Mouse (Mus musculus) CD4-positive, CD25-positive, alpha-beta regulatory T cell, adult 2 months (primary cell): ENCODE data around the gene Skp2.

ENCODE experiments used
- DNase-seq: peaks from one replicate; pipeline ENCODE4 v3.0.0-alpha.2; 2012; ENCODE audit warnings: low read depth, low spot score

The Skp2 gene

DNA sequence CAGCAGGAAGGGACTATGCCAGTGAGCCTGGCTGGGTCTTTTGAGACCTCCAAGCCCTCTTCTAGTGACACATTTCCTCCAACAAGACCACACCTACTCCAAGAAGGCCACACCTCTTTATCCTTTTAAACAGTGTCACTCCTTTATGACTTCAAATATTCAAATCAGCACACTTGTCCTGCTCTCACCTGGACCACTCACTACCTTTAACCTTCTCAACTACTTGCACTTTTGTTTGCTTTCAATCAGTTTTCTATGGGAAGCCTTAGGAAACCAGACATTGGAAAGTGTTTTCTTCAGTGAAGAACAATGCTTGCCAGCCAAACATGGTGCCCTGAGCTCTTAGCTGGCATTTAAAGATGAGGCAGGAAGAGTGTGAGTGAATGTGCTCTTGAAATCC is at the start of gene Skp2:
Gene Skp2, minus strand, starts transcription at position 101 of the 400 bp plus-strand sequence.
- no peak for DNase-seq

DNA sequence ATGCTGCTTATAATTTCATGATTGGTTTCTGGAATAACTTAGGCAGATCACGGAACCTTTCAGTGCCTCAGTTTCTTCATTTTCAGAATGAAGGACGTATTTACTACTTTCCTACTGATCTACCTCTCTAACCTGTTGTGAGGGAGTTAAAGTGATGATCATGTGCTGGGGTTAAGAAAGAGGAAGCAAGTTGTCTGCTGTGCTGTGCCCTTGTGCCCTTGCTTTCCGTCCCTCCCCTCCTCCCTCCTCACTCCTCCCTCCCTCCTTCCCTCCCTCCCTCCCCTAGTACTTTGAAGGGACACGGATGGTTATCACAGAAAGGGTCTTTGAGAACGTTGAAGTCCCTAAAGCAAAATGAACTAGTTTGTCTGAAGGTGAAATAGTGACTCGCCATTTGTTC is 43.2 kb upstream of the Skp2 start:
- DNase-seq, result no peak

DNA sequence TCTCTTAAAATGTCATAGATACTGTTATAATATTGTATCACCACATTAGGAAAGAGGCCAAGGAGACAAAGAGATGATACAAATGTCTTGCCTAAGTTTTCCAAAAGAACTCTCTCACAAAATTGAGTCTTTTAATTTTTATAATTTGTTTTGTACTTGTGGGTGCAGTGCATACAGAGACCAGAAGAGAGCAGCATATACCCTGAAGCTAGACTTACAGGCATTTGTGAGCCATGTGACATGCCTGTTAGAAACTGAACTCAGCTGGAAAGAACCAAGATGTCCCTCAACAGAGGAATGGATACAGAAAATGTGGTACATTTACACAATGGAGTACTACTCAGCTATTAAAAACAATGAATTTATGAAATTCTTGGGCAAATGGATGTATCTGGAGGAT is 37.5 kb upstream of the Skp2 start:
- peak; percentile 18 for DNase-seq

DNA sequence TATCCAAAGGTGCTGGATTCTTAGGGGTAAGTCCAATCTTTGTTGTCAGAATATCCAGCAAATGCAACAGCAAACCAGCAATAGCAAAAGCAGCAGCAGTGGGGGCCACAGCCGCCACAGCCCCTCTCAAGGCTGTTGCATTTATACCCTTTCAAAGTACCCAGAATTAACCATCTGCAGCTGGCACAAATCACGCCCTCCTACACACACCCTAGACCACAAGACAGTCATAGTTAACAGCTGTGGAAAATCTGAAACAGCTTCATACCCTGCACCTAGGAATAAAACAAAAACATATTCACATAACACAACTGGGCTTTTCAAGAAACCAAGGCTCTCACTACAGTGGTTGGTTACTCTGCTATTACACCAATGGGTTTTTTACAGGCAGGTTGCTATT is 34.6 kb upstream of the Skp2 start:
- DNase-seq, result no peak

DNA sequence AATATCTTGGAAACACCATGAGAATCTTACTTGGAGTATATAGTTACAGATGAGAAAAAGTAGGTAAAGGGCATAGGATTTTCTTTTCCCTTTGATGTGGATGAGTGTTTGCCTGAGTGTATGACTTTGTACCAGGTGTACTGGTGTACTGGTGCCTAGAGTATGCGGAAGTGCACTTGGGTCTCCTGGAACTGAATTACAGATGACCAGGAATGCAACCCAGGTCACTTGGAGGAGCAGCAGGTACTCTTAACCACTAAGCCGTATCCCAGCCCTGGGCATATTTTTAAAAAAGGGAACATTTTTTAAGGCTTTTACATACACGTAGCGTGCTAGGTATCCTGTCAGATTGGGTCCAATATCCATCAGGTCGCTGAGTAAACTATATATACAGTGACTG is 28.8 kb upstream of the Skp2 start:
- no peak for DNase-seq

DNA sequence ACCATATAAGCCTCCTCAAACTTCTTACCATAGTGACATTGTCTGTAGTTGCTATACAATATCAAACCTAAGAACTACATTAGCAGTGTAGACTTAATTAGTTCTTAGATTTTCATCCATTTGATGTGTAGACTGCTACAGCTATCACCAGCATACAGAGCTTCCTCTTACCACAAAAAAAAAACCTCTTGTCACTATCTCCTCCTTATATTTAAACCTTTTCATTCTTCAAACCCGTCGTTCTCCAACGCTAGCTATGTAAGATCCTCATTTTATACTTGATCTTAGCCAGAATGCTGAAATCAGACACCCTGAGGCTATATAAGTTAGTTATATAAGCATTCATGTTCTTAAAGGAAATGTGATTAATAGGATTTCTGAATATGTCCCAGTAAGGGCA is 21.8 kb upstream of the Skp2 start:
- DNase-seq, result no peak

DNA sequence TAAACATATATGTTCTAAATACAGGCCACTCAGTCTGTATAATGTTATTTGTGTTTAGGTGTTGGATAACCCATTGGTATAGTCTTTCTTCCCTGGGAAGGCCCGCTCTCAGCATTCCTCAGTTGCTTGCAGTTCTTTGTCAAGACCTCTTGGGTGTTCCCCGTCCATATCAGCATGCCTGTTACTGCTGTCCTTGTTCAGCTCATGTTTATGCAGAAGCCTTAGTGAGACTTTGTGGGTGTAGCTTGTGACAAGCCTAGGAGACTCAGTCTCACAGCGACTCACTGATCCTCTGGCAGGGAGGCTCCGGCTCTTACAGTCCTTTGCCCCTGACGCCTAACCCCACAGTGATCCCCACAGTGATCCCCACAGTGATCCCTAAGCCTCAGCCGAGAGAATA is 8.9 kb upstream of the Skp2 start:
- DNase-seq, result no peak

DNA sequence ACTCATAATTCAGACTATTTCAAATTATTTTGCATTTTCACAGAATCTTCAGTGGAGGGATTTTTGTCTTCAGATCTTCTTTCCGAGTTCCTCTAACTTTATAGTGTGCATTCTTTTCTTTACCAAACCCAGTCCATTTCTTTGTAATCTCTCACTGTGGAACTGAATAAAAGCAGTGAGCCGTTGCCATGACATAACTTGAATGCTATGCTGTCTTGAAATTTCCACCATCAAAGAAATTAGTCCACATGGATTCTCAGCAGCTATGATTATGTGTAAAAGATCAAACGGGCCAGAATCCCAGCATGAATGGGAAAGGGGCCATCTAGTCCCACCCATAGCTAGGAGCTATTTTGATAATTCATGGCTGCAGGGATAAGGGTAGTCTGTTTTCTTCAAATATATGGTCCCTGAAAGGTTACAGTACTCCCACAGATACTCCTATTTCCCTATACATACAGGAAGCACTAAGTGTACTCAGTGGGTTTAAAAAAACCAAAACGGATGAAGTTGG is 7.4 kb upstream of the Skp2 start:
- DNase-seq, result no peak

DNA sequence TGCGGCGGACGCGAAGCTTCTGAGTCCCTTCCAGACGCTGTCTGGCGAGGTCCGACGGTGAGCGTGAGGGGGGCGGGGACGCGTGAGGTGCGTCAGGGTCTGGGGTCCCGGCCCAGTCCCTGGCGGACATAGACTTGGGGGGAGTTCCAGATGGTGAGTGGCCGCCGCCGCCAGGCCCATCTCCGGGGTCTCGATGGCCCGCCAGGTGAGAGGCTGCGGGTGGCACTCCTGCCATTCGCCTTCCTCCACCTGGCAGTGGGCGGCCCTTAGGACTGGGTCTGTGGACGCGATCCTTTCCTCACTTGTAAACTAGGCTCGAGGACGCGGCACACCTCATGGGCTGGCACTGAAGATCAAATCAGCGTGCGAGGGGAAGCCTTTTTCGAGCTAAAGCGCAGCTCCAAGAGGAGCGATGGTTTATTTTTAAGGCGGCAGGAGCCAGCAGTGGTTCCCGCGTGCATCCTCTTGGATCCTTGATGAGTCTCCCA is 14.5 kb downstream of the Skp2 start:
- DNase-seq, result no peak

DNA sequence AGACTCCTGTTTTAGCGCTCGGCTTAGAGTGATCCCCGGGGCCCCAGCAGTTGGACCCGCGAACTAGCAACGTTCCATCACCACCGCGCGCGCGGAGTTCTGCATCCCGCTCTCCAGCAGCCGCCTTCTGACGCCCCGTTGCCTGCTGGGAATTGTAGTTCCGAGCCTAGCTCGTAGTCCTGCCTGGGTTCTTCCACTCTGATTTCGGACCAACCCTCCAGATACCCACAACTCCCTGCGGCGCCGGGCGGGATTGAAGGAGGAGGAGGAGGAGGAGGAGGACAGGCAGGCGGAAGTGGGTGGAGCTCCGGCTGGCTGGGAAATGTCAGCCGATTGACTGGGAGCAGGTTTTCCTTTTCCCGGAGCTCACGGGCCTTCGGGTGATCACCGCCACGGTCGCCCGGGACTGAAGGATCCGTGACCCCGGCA is 15.0 kb downstream of the Skp2 start, which contains the start of gene Lmbrd2:
Gene Lmbrd2, plus strand, starts transcription at position 299 of the 429 bp plus-strand sequence.
- DNase-seq, result peak; percentile 96

DNA sequence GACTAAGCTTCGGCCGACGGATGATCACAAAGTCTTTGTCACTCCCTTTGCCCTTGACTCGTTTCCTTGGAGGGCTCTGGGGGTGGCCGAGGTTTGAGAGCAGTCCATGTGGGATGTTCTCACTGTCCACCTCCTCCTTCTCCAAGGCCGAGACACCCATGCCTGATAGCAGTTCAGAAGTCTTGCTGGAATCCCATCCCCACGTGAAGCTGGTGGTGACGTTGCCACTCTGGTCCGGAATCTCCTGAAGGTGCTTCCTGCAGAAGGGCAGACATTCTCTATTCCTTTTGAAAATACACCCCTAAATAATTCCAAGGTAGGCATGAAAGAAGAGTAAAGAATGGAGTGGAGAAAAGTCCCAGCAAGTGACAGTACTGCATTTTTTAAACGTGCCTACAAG is 15.8 kb downstream of the Skp2 start:
- DNase-seq, result peak; percentile 9

DNA sequence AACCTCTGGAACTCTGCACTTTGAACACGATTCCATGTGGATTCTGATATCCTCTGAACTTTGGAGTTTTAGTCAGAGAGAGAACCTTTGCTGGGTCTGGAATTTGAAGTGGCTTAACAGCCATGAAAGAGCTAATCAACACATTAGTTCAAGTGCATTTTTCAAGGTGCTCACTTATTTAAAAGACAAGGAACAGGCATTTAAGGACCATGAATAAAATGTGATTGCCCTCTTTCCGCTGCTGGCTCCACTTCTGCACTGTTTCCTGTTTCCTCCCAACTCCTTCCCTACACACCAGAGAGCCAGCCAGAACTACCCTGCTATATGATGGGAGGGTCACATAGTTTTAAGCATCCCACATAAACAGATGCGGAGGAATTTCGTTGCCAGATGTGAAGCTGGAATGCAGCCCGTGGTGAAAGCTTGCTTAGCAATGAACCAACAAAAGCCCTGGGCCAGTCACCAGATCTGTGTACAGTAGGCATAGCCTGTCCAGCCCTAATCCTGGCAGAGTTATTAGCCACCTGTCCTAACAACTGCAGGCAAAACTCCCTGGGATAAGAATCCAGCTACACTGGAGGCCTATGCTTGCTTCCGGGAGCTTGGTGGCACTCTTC is 20.2 kb downstream of the Skp2 start:
- DNase-seq, result no peak

DNA sequence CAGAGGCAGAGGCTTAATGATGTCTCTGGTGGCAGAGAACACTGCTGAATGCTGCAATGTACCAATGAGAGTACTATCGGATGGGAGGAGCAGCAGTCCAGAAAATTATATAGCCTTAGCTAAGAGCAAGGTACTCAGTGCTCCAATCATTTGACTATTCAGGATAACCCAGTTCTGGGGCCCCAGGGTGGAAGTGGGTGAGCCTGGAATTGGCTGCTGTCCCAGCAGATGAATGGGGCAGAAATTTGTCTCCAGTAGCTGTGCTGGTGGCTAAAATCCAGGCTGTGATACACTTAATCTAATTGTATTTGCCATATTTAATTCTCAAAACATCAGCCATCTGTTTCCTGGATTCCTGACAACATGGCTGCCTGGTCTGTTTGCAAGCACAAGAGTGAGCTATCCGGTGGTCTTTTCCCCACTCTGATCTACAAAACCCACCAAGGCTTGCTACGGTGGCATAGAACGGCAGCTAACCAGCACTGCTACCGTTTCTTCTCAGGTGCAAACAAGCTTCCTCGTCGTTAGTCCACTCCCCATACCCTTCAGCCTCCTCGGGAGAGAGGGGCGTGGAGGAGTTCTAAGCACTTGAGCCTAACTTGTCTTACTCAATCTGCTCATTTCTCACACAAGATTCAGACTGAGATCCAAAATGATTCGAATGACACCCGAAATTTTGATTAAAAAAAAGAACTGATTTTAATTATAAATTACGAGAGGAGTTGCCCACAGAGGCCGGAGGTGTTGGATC is 22.4 kb downstream of the Skp2 start:
- DNase-seq, result no peak

DNA sequence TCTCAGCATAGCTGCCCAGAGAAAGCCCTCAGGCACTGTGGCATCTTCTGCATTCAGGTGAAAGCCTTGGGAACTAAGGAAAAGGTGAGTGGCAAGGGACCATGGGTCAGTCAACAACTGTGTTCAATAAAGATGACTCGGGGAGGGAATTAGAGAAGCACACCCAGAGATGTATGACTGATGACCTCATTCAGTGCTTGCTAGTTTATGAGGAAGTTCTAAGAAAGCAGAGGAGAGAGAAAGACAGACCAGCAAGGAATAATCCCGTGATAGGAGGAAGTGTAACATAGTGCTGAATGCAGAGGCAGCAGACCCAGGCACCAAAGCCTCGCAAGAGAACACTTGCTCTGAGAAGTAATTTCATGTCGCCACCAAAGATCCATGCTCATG is 23.7 kb downstream of the Skp2 start:
- DNase-seq, result no peak

DNA sequence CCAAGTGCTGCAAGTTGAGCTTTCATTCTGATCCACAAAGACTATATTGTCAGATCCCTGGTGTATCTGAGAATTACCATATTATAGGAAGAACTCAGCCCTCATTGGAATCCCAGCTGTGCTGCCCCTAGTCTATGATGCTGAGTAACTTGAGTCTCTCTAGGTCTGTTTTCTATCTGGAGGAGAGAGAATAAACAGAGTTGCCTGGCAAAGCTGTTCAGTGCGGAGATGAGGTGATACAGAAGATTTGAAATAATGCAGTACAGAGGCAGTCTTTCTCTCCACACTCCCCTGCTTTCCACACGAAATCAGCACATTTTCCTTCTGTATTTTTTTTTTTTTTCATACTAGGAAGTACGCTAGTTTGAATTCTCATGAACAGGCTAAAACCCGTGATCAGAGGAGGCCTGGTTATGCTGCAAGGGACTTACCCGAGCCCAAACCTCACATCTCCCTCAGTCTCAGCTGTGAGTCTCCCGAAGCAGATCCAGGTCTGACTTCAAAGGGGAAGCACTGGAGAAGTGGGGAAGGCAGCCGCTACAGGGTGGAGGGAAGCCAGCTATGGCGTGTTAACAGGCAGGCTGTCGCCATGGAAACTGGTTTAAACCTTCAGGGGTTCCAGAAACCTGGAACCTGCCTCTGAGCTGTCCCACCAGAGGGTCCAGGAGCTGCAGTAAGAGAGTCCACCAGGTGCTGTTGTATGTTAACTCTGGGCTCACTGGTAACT is 24.3 kb downstream of the Skp2 start:
- no peak for DNase-seq

DNA sequence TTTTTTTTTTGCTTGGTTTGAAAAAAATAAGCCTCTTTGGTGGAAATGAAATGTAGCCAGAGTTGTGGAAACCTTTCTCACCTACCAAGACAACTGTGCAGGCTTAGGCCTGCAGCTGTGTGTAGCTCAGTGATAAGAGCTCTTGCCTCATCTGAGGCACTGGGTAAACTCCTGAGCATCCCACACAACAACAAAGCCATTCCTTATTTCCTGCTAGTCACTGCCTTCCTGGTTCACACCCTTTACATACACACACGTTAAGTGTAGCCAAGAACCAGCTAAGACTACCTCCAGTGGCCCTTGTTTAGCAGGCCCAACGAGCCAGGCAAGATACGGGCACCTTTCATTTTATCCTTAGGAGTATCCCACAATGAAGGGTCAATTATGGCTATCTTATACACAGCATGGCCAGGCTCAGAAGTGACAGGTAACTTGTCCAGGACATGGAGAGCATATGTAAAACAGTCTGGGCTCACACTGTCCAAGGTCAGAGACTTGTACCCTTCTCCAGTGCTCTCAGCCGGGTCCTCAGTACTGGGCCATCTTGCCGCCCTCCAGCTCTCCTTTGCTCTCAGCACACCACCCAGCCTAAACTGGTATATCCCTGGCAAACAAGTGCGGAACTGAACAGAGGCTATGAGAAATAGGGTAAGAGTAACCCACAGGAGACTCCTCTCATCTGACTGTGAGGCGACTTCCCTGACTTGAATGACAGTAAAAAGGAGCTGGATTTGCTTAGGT is 28.0 kb downstream of the Skp2 start:
- DNase-seq, result no peak

DNA sequence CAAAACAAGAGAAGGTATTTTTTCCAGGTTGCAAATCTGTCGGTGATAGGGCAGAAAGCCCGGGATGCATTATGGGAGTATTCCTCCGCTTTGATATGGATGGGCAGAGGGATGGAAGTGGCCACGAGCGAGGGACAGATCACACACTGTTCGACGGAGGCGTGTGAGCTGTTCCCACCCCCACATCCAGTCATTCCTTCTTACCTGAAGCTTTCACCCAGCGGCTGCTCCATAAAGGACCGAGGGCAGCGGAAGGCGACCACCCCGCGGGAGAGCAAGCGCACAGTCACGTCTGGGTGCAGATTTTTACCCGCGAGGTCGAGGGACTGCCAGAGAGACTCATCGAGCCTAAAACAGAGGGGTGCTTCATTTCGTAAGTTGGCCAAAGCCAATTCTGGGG is 30.4 kb downstream of the Skp2 start:
- DNase-seq, result no peak

DNA sequence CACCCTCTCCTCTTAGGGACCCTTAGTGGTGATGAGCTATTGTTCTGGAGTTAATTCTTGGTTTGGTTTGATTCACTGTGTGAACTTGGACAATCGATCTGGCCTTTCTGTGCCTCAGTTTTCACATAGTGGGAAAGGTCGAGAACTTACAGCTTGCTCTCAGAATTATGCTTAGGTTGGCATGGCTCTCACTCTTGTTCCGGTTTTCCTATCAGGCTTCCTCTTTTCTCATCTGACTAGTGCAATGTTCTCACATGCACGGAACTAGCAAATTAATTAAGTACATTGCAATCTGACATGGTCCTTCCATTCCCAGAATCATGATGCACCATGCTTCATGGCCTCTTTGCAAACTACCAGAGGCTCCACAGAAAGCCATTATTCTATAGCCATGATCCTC is 32.2 kb downstream of the Skp2 start:
- no peak for DNase-seq

DNA sequence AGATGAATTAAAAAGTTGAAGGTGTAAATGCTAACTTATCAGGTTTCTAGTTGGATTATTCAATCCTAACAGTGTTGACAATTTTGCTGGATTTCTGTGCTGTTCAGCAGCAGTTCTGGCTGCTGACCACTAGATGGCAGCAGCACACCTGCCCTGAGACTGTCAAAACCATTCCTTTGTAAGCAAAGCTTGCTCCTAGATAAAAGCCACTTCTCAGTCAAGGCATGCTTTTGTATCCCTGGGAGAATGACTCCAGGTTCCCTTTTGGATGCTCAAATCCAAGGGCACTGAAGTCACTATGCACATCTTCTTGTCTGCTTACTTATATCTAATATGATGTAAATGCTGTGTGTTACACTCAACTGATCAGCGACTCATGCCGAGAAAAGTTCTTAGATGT is 35.1 kb downstream of the Skp2 start:
- peak; percentile 73 for DNase-seq

DNA sequence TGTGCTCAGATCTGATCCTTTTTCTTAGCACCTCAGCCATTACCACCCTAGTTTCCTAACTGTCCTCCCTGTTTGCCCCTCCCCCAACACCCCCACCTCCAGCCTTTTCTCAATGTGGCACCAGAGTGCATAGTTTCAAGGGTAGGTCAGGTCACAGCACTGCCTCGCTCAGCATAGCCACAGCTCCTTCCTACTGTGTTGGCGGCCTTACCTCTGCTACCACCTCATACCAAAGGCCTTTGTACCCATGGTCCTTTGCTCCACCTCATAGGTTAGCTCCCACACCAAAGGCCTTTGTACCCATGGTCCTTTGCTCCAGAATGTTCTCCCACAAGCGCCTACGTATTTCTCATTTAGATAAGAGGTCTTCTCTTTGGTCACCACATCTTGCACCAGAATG is 36.4 kb downstream of the Skp2 start:
- no peak for DNase-seq

DNA sequence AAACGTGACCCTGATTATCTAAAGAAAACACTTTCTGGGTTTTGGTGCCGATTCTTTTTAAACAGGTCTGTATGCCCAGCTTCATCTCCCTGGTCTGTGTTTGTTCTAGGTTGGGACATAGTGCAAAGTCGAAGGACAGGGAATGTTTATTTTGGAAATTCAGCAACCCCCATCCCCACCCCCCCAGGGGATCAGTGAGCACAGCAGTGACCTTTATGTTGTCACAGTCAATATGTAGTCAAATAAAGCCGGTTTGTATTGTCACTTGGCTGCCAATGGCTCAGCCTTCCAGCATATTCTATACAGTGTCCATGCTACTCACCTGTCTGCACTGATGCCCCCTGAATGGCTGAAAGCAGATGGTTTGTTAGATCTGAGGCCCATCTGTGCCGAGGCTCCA is 40.6 kb downstream of the Skp2 start:
- DNase-seq, result no peak

DNA sequence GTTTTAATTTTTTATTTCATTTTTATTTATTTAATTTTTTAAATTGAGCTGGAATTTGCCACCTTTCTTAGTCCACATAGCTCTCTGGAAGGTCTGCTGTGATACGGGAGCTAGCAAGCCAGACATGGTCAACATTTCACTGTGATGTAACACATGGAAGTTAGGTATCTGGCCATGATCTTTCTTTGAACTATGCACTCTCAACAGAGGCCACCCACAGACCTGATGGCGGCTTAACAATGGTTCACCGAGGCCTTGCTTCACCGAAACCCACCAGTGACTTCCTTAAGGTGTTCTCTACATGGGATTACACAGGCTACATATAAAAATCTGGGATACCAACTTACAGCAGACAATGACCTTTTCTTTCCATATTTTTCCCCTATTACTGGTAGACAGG is 41.1 kb downstream of the Skp2 start:
- no peak for DNase-seq
